Mouse (Mus musculus): ENCODE measurements around the gene Rps11.

- no peak for TF ChIP-seq POLR2A (IDR thresholded peaks at IDR 0.05; ENCODE audit: borderline replicate concordance, control insufficient read depth, low read depth, low read length)
- TF ChIP-seq CTCF (IDR thresholded peaks at IDR 0.05; ENCODE audit: control insufficient read depth, insufficient read depth, low read length), result no peak
Observed at GRCm38 (mm10) chr7:45105491-45105890, 18.7 kb downstream of the Rps11 start.

All from bone marrow, adult 2 months (tissue).